In the genomic region with DNA sequence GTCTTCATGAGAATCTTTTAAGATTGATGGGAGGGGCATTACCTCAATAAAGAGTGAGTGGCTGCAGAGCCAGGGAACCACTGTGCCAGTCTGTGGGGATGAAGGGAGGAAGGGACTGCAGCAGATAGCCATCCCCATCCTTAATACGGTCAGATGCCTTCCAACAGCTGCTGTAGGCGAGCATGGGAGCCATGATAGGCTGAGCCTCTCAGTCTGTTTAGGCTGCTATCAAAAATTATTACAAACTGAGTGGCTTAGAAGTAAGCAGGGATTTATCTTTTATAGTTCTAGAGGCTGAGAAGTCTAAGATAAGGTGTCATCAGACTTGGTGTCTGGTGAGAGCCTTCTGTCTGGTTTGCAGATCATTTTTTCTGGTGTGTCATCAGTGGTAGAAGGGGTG, we compare ENCODE assay signal across 19 mouse cellular contexts.
DNase-seq lines count a peak whose midpoint lies in the region; ATAC-seq and TF ChIP-seq lines count a peak whose summit lies in the region.
"Had no signal": no experiment of that assay in that cellular context is flagged by ENCODE, and none has a peak within 500 bp of the region (broad histone marks: within the 10 kb centered on the region; RNA-seq: fewer than 3 reads in every experiment).

No protein-coding gene starts in this region.

- ATAC-seq in liver, embryonic 11.5 days (replicated peaks; ENCODE audit: low FRiP score), result peak; percentile 32; the same call in 1 of the 2 replicates
- ATAC-seq in liver, embryonic 13.5 days (ENCODE audit: low read depth), result peak; percentile 56
- ATAC-seq in liver, embryonic 14.5 days (ENCODE audit: insufficient read depth), result peak; percentile 35; the same call in 1 of the 2 replicates
- peak; percentile 33; the same call in 1 of the 2 replicates for ATAC-seq in liver, embryonic 16.5 days (ENCODE audit: low read depth)
- no peak for ATAC-seq in inflammation-experienced regulatory T-cells, adult 6 months
- ATAC-seq: forebrain, embryonic 13.5 days; forebrain, embryonic 15.5 days had no signal

- no peak overlapping the region for H3K4me2 ChIP-seq in liver, embryonic 11.5 days
- H3K4me2 ChIP-seq in liver, embryonic 13.5 days, result no peak overlapping the region
- no peak overlapping the region for H3K4me2 ChIP-seq in liver, embryonic 14.5 days (ENCODE audit: low read depth)
- H3K4me2 ChIP-seq in liver, embryonic 16.5 days (ENCODE audit: low read depth, low read length), result no peak overlapping the region
- H3K4me2 ChIP-seq: embryonic facial prominence, embryonic 12.5 days; forebrain, embryonic 13.5 days; forebrain, embryonic 15.5 days had no signal

- no peak overlapping the region for H3K27ac ChIP-seq in liver, embryonic 11.5 days (ENCODE audit: low read depth, low read length)
- no peak overlapping the region for H3K27ac ChIP-seq in liver, embryonic 13.5 days
- H3K27ac ChIP-seq in liver, embryonic 14.5 days, result no peak overlapping the region
- H3K27ac ChIP-seq in liver, embryonic 16.5 days (ENCODE audit: low read length), result no peak overlapping the region
- H3K27ac ChIP-seq: embryonic facial prominence, embryonic 10.5 days; embryonic facial prominence, embryonic 12.5 days; forebrain, embryonic 13.5 days; forebrain, embryonic 15.5 days had no signal

- H3K4me1 ChIP-seq in liver, embryonic 11.5 days (replicated peaks; ENCODE audit: control insufficient read depth, insufficient read depth, low read length), result no peaks in the 10 kb centered on the region
- H3K4me1 ChIP-seq in liver, embryonic 13.5 days (replicated peaks), result no peaks in the 10 kb centered on the region
- no peaks in the 10 kb centered on the region for H3K4me1 ChIP-seq in liver, embryonic 14.5 days (replicated peaks; ENCODE audit: control insufficient read depth in 2 of 2, insufficient read depth in 2 of 2, low read length in 1 of 2)
- H3K4me1 ChIP-seq in liver, embryonic 16.5 days (ENCODE audit: control insufficient read depth, low read depth, low read length), result no peaks in the 10 kb centered on the region
- H3K4me1 ChIP-seq: embryonic facial prominence, embryonic 10.5 days; embryonic facial prominence, embryonic 12.5 days; forebrain, embryonic 13.5 days; forebrain, embryonic 15.5 days had no signal

- no peaks in the 10 kb centered on the region for H3K27me3 ChIP-seq in liver, embryonic 11.5 days (replicated peaks; ENCODE audit: control insufficient read depth, insufficient read depth, low read length)
- H3K27me3 ChIP-seq in liver, embryonic 13.5 days, result no peaks in the 10 kb centered on the region
- no peaks in the 10 kb centered on the region for H3K27me3 ChIP-seq in liver, embryonic 14.5 days (ENCODE audit: control insufficient read depth, insufficient read depth, low read length)
- no peaks in the 10 kb centered on the region for H3K27me3 ChIP-seq in liver, embryonic 16.5 days (ENCODE audit: control insufficient read depth, insufficient read depth, low read depth, low read length)
- H3K27me3 ChIP-seq: embryonic facial prominence, embryonic 12.5 days; forebrain, embryonic 13.5 days; forebrain, embryonic 15.5 days had no signal

- 88% methylated on average over 2 of the region's 2 CpGs for WGBS in liver, embryonic 11.5 days
- 50% methylated on average over 2 of the region's 2 CpGs for WGBS in liver, embryonic 13.5 days (ENCODE audit: insufficient replicate concordance)
- 45% methylated on average over 2 of the region's 2 CpGs for WGBS in liver, embryonic 14.5 days (ENCODE audit: insufficient replicate concordance)
- WGBS in liver, embryonic 16.5 days (ENCODE audit: insufficient replicate concordance), result 42% methylated on average over 2 of the region's 2 CpGs

- TF ChIP-seq EP300 in liver, embryonic 14.5 days (IDR thresholded peaks at IDR 0.05; ENCODE audit: low read depth), result no peak

- no peaks in the 10 kb centered on the region for H3K9me3 ChIP-seq in liver, embryonic 11.5 days (ENCODE audit: control insufficient read depth, low read length)
- H3K9me3 ChIP-seq in liver, embryonic 13.5 days (replicated peaks), result no peaks in the 10 kb centered on the region
- no peaks in the 10 kb centered on the region for H3K9me3 ChIP-seq in liver, embryonic 14.5 days (ENCODE audit: control insufficient read depth, low read length)
- no peaks in the 10 kb centered on the region for H3K9me3 ChIP-seq in liver, embryonic 16.5 days (replicated peaks; ENCODE audit: control insufficient read depth, low read length)
- H3K9me3 ChIP-seq: embryonic facial prominence, embryonic 10.5 days; embryonic facial prominence, embryonic 12.5 days; forebrain, embryonic 13.5 days; forebrain, embryonic 15.5 days had no signal

- no peak overlapping the region for H3K4me3 ChIP-seq in liver, embryonic 11.5 days (ENCODE audit: low read depth, low read length)
- H3K4me3 ChIP-seq in liver, embryonic 13.5 days (replicated peaks), result no peak overlapping the region
- no peak overlapping the region for H3K4me3 ChIP-seq in liver, embryonic 14.5 days (ENCODE audit: insufficient read depth in 1 of 2, low read depth in 2 of 2, low read length in 2 of 2)
- no peak overlapping the region for H3K4me3 ChIP-seq in liver, embryonic 16.5 days (ENCODE audit: low read depth, low read length)
- H3K4me3 ChIP-seq: embryonic facial prominence, embryonic 10.5 days; embryonic facial prominence, embryonic 12.5 days; forebrain, embryonic 13.5 days; forebrain, embryonic 15.5 days had no signal

- no peak for DNase-seq in liver, embryonic 11.5 days (ENCODE audit: low spot score)
- no peak for DNase-seq in liver
- DNase-seq in liver, embryonic 13.5 days, result no peak
- DNase-seq in liver, embryonic 14.5 days (ENCODE audit: low read depth in 3 of 3, low spot score in 3 of 3), result no peak
- DNase-seq in kidney, adult 18-20 months, result no peak
- DNase-seq: adrenal gland, adult 2 months; adrenal gland, postnatal 14 days; adrenal gland, postnatal 36 days; cerebellum, adult 11-12 months; cerebellum, adult 2 months; cerebellum, adult 9-10 months; cerebellum, postnatal 10 days; cerebellum, postnatal 25 days had no signal

- no peaks in the 10 kb centered on the region for H3K36me3 ChIP-seq in liver, embryonic 11.5 days (ENCODE audit: control insufficient read depth, insufficient read depth, low read length)
- H3K36me3 ChIP-seq in liver, embryonic 13.5 days, result no peaks in the 10 kb centered on the region
- no peaks in the 10 kb centered on the region for H3K36me3 ChIP-seq in liver, embryonic 14.5 days (replicated peaks; ENCODE audit: control insufficient read depth, insufficient read depth, low read depth)
- H3K36me3 ChIP-seq in liver, embryonic 16.5 days (ENCODE audit: control insufficient read depth, insufficient read depth), result no peaks in the 10 kb centered on the region
- H3K36me3 ChIP-seq: embryonic facial prominence, embryonic 10.5 days; embryonic facial prominence, embryonic 12.5 days; forebrain, embryonic 15.5 days had no signal

- no peak overlapping the region for H3K9ac ChIP-seq in liver, embryonic 11.5 days (ENCODE audit: low read depth, low read length)
- no peak overlapping the region for H3K9ac ChIP-seq in liver, embryonic 13.5 days
- H3K9ac ChIP-seq in liver, embryonic 14.5 days (replicated peaks), result no peak overlapping the region
- H3K9ac ChIP-seq in liver, embryonic 16.5 days (ENCODE audit: low read depth, low read length), result no peak overlapping the region
- H3K9ac ChIP-seq: embryonic facial prominence, embryonic 12.5 days; forebrain, embryonic 13.5 days; forebrain, embryonic 15.5 days had no signal

- no peak for TF ChIP-seq CTCF in liver, embryonic 14.5 days (IDR thresholded peaks at IDR 0.05; ENCODE audit: low read depth)
